ENCODE assay signal across 21 mouse cellular contexts in genomic region chr15:12054870-12055269, GRCm38 (mm10). TPM values are rescaled to one million over a fixed set of nuclear protein-coding genes. Genes with fewer than 3 reads are reported as not detected.
A peak's percentile ranks its signal among the peaks of the same experiment; 100 is the strongest.
DNase-seq lines count a peak whose midpoint lies in the region; ATAC-seq and TF ChIP-seq lines count a peak whose summit lies in the region.
"Had no signal": no experiment of that assay in that cellular context is flagged by ENCODE, and none has a peak within 500 bp of the region (broad histone marks: within the 10 kb centered on the region; RNA-seq: fewer than 3 reads in every experiment).

No protein-coding gene starts in this region.

- 73% methylated on average over 3 of the region's 3 CpGs for WGBS in heart, embryonic 11.5 days (ENCODE audit: insufficient replicate concordance)
- 52% methylated on average over 3 of the region's 3 CpGs for whole genome bisulfite sequencing in stomach, embryonic 15.5 days
- WGBS in stomach, postnatal 0 days = 31% methylated on average over 3 of the region's 3 CpGs
- 51% methylated on average over 3 of the region's 3 CpGs for WGBS in heart, embryonic 16.5 days
- WGBS in hindbrain, embryonic 12.5 days = 85% methylated on average over 3 of the region's 3 CpGs

- no peaks in the 10 kb centered on the region for H3K4me1 ChIP-seq in heart, embryonic 11.5 days (ENCODE audit: control insufficient read depth, insufficient read depth, low read length)
- H3K4me1 ChIP-seq in stomach, embryonic 15.5 days = no peaks in the 10 kb centered on the region
- H3K4me1 ChIP-seq in stomach, postnatal 0 days (replicated peaks; ENCODE audit: control insufficient read depth, insufficient read depth) = no peaks in the 10 kb centered on the region; the same call in 1 of the 2 replicates
- peaks cover 3% of the 10 kb centered on the region; the same call in 1 of the 2 replicates for H3K4me1 ChIP-seq in heart, embryonic 16.5 days (ENCODE audit: control insufficient read depth, insufficient read depth, low read length)
- no peaks in the 10 kb centered on the region for H3K4me1 ChIP-seq in hindbrain, embryonic 12.5 days
- H3K4me1 ChIP-seq: liver, embryonic 12.5 days; neural tube, embryonic 13.5 days had no signal

- TF ChIP-seq EP300 in stomach, postnatal 0 days (optimal IDR thresholded peaks at IDR 0.05) = no peak

- H3K4me3 ChIP-seq in heart, embryonic 11.5 days (ENCODE audit: low read depth, low read length) = no peak overlapping the region
- no peak overlapping the region for H3K4me3 ChIP-seq in stomach, embryonic 15.5 days (replicated peaks)
- H3K4me3 ChIP-seq in stomach, postnatal 0 days (ENCODE audit: low read depth, low read length) = no peak overlapping the region
- H3K4me3 ChIP-seq in heart, embryonic 16.5 days (ENCODE audit: low read length) = no peak overlapping the region
- H3K4me3 ChIP-seq in hindbrain, embryonic 12.5 days = no peak overlapping the region
- H3K4me3 ChIP-seq: liver, embryonic 12.5 days; neural tube, embryonic 13.5 days had no signal

- no peaks in the 10 kb centered on the region for H3K9me3 ChIP-seq in heart, embryonic 11.5 days (replicated peaks; ENCODE audit: control insufficient read depth, low read length)
- no peaks in the 10 kb centered on the region for H3K9me3 ChIP-seq in stomach, embryonic 15.5 days
- H3K9me3 ChIP-seq in stomach, postnatal 0 days (ENCODE audit: control insufficient read depth, low read length) = no peaks in the 10 kb centered on the region
- H3K9me3 ChIP-seq in heart, embryonic 16.5 days (replicated peaks; ENCODE audit: control insufficient read depth, low read length) = no peaks in the 10 kb centered on the region
- no peaks in the 10 kb centered on the region for H3K9me3 ChIP-seq in hindbrain, embryonic 12.5 days (replicated peaks)
- H3K9me3 ChIP-seq: liver, embryonic 12.5 days; neural tube, embryonic 13.5 days had no signal

- no peak overlapping the region for H3K9ac ChIP-seq in heart, embryonic 11.5 days (ENCODE audit: low read depth, low read length)
- no peak overlapping the region for H3K9ac ChIP-seq in stomach, embryonic 15.5 days
- H3K9ac ChIP-seq in stomach, postnatal 0 days (ENCODE audit: low read length) = no peak overlapping the region
- no peak overlapping the region for H3K9ac ChIP-seq in heart, embryonic 16.5 days (ENCODE audit: low read length)
- no peak overlapping the region for H3K9ac ChIP-seq in hindbrain, embryonic 12.5 days
- H3K9ac ChIP-seq: liver, embryonic 12.5 days; neural tube, embryonic 13.5 days had no signal

- no peak overlapping the region for H3K4me2 ChIP-seq in heart, embryonic 11.5 days
- no peak overlapping the region for H3K4me2 ChIP-seq in stomach, embryonic 15.5 days
- no peak overlapping the region for H3K4me2 ChIP-seq in stomach, postnatal 0 days (replicated peaks; ENCODE audit: low read depth)
- H3K4me2 ChIP-seq in heart, embryonic 16.5 days (ENCODE audit: low read depth, low read length) = no peak overlapping the region
- no peak overlapping the region for H3K4me2 ChIP-seq in hindbrain, embryonic 12.5 days (replicated peaks)
- H3K4me2 ChIP-seq: liver, embryonic 12.5 days; neural tube, embryonic 13.5 days had no signal

- no peak for ATAC-seq in heart, embryonic 11.5 days (replicated peaks; ENCODE audit: insufficient number of reproducible peaks, low FRiP score, low TSS enrichment)
- no peak for ATAC-seq in stomach, embryonic 15.5 days (ENCODE audit: insufficient read depth, low FRiP score, low read depth)
- no peak for ATAC-seq in stomach, postnatal 0 days (ENCODE audit: low FRiP score, low TSS enrichment)
- peak; percentile 67 for ATAC-seq in heart, embryonic 16.5 days (replicated peaks; ENCODE audit: extremely low read depth, insufficient read depth, low FRiP score)
- ATAC-seq in hindbrain, embryonic 12.5 days (ENCODE audit: low FRiP score) = no peak
- ATAC-seq: hindbrain, postnatal 0 days; liver, embryonic 12.5 days; Patski had no signal

- H3K36me3 ChIP-seq in heart, embryonic 11.5 days (ENCODE audit: control insufficient read depth, insufficient read depth, low read length) = no peaks in the 10 kb centered on the region
- H3K36me3 ChIP-seq in stomach, embryonic 15.5 days = no peaks in the 10 kb centered on the region
- H3K36me3 ChIP-seq in stomach, postnatal 0 days (ENCODE audit: control insufficient read depth, insufficient read depth, low read length) = no peaks in the 10 kb centered on the region
- H3K36me3 ChIP-seq in heart, embryonic 16.5 days (ENCODE audit: control insufficient read depth, insufficient read depth) = no peaks in the 10 kb centered on the region
- no peaks in the 10 kb centered on the region for H3K36me3 ChIP-seq in hindbrain, embryonic 12.5 days
- H3K36me3 ChIP-seq: liver, embryonic 12.5 days; neural tube, embryonic 13.5 days had no signal

- no peaks in the 10 kb centered on the region for H3K27me3 ChIP-seq in heart, embryonic 11.5 days (ENCODE audit: control insufficient read depth, insufficient read depth, low read length)
- H3K27me3 ChIP-seq in stomach, embryonic 15.5 days (replicated peaks) = no peaks in the 10 kb centered on the region
- no peaks in the 10 kb centered on the region for H3K27me3 ChIP-seq in stomach, postnatal 0 days (ENCODE audit: control insufficient read depth, insufficient read depth, low read length)
- no peaks in the 10 kb centered on the region for H3K27me3 ChIP-seq in heart, embryonic 16.5 days (ENCODE audit: control insufficient read depth, insufficient read depth, low read length)
- H3K27me3 ChIP-seq in hindbrain, embryonic 12.5 days = no peaks in the 10 kb centered on the region
- H3K27me3 ChIP-seq: liver, embryonic 12.5 days; neural tube, embryonic 13.5 days; Patski had no signal

- TF ChIP-seq CTCF in stomach, postnatal 0 days (IDR thresholded peaks at IDR 0.05; ENCODE audit: low read depth) = no peak

- peak; percentile 60 to 80 for DNase-seq in heart, adult 9 months (ENCODE audit: low spot score in 2 of 2)
- no peak for DNase-seq in stomach, postnatal 0 days (ENCODE audit: low spot score)
- DNase-seq in c-Kit-positive CD71-positive TER-119-positive erythroid progenitor cells, embryonic 14.5 days (ENCODE audit: low spot score) = no peak
- DNase-seq: adrenal gland, postnatal 14 days; cerebellum, adult 11-12 months; cerebellum, postnatal 14 days; gastrocnemius, postnatal 25 days; kidney, adult 11 months; layer of hippocampus, postnatal 36 days; lung, adult 2 months; midbrain, embryonic 14.5 days; right cerebral cortex, adult 18-20 months; thymus, postnatal 36 days had no signal

- H3K27ac ChIP-seq in heart, embryonic 11.5 days (ENCODE audit: low read depth, low read length) = no peak overlapping the region
- peak overlapping the region; percentile 18; the same call in 1 of the 2 replicates for H3K27ac ChIP-seq in stomach, embryonic 15.5 days
- no peak overlapping the region for H3K27ac ChIP-seq in stomach, postnatal 0 days (replicated peaks)
- H3K27ac ChIP-seq in heart, embryonic 16.5 days (ENCODE audit: low read length) = peak overlapping the region; percentile 61
- H3K27ac ChIP-seq in hindbrain, embryonic 12.5 days = no peak overlapping the region
- H3K27ac ChIP-seq: hindbrain, postnatal 0 days; liver, embryonic 12.5 days; neural tube, embryonic 13.5 days had no signal

RNA-seq across cellular contexts. Expression of gene Sub1, which starts 58.1 kb away (rescaled TPM):
- polyA plus RNA-seq in heart, embryonic 11.5 days (2014; fragmentation: Nextera tagmentation; extraction: Ambion mirVana) = 635 and 657 TPM in 2 replicates
- polyA plus RNA-seq in stomach, embryonic 15.5 days (2015; fragmentation: Nextera tagmentation; extraction: Ambion mirVana) = 645 and 665 TPM in 2 replicates
- polyA plus RNA-seq in stomach, postnatal 0 days (2015; fragmentation: Nextera tagmentation; extraction: Ambion mirVana) = 519 and 531 TPM in 2 replicates
- polyA plus RNA-seq in heart, embryonic 16.5 days (2015; fragmentation: Nextera tagmentation; extraction: Ambion mirVana) = 403 and 491 TPM in 2 replicates
- polyA plus RNA-seq in hindbrain, embryonic 12.5 days (2016; fragmentation: Nextera tagmentation; extraction: Ambion mirVana) = 659 and 677 TPM in 2 replicates

Comparison
In these comparisons a context has a peak if more than half of its experiments do, and no peak if none do; other contexts are left out.
1. H3K27ac ChIP-seq: peak in stomach, embryonic 15.5 days (single experiment) and heart, embryonic 16.5 days (single experiment); none in heart, embryonic 11.5 days (single experiment), stomach, postnatal 0 days (single experiment) and hindbrain, embryonic 12.5 days (single experiment).
2. DNase-seq: peak in heart, adult 9 months (2 of 2); none in stomach, postnatal 0 days (single experiment) and c-Kit-positive CD71-positive TER-119-positive erythroid progenitor cells, embryonic 14.5 days (single experiment).